Comparison of ENCODE assay signal across 9 mouse cellular contexts in genomic region chr10:83019497-83020270, GRCm38 (mm10). TPM values are rescaled to one million over a fixed set of nuclear protein-coding genes. Genes with fewer than 3 reads are reported as not detected.
A peak's percentile ranks its signal among the peaks of the same experiment; 100 is the strongest.
DNase-seq lines count a peak whose midpoint lies in the region; ATAC-seq and TF ChIP-seq lines count a peak whose summit lies in the region.
"Had no signal": no experiment of that assay in that cellular context is flagged by ENCODE, and none has a peak within 500 bp of the region (broad histone marks: within the 10 kb centered on the region; RNA-seq: fewer than 3 reads in every experiment).

No protein-coding gene starts in this region.

- H3K4me1 ChIP-seq in intestine, embryonic 15.5 days (replicated peaks): no peaks in the 10 kb centered on the region
- H3K4me1 ChIP-seq in intestine, postnatal 0 days (replicated peaks; ENCODE audit: control insufficient read depth, insufficient read depth, low read length): no peaks in the 10 kb centered on the region
- peaks cover 95% of the 10 kb centered on the region for H3K4me1 ChIP-seq in erythroblast, embryonic 14.5 days (ENCODE audit: control insufficient read depth)
- peaks cover 62 to 63% of the 10 kb centered on the region in 2 experiments for H3K4me1 ChIP-seq in liver, embryonic 14.5 days (replicated peaks; ENCODE audit: control insufficient read depth in 2 of 2, insufficient read depth in 2 of 2, low read length in 1 of 2)

- ATAC-seq in intestine, embryonic 15.5 days: peak; percentile 77; the same call in 1 of the 2 replicates
- ATAC-seq in intestine, postnatal 0 days: no peak
- ATAC-seq in liver, embryonic 14.5 days (ENCODE audit: insufficient read depth): peak; percentile 92

- WGBS in intestine, embryonic 15.5 days: 66% methylated on average over 19 of the region's 19 CpGs
- WGBS in intestine, postnatal 0 days: 74% methylated on average over 19 of the region's 19 CpGs
- WGBS in liver, embryonic 14.5 days (ENCODE audit: insufficient replicate concordance): 25% methylated on average over 19 of the region's 19 CpGs

- H3K4me2 ChIP-seq in intestine, embryonic 15.5 days (replicated peaks): no peak overlapping the region
- no peak overlapping the region for H3K4me2 ChIP-seq in intestine, postnatal 0 days (replicated peaks; ENCODE audit: low read depth)
- peak overlapping the region; percentile 80 for H3K4me2 ChIP-seq in liver, embryonic 14.5 days (ENCODE audit: low read depth)

- intact Hi-C loops in gastrocnemius, postnatal 36 days (cut with DNase I): no loop called here
- intact Hi-C loops in gastrocnemius, postnatal 14 days (cut with DNase I; ENCODE audit: low total_unique reads): no loop called here

- H3K4me3 ChIP-seq in intestine, embryonic 15.5 days (replicated peaks): no peak overlapping the region
- no peak overlapping the region for H3K4me3 ChIP-seq in intestine, postnatal 0 days (ENCODE audit: low read depth, low read length)
- H3K4me3 ChIP-seq in erythroblast, embryonic 14.5 days (replicated peaks): peak overlapping the region; percentile 59
- H3K4me3 ChIP-seq in liver, embryonic 14.5 days (ENCODE audit: insufficient read depth in 1 of 2, low read depth in 2 of 2, low read length in 2 of 2): peak overlapping the region; percentile 3 to 40

- H3K9ac ChIP-seq in intestine, embryonic 15.5 days: no peak overlapping the region
- H3K9ac ChIP-seq in intestine, postnatal 0 days (ENCODE audit: low read depth, low read length): no peak overlapping the region
- peak overlapping the region; percentile 82 for H3K9ac ChIP-seq in liver, embryonic 14.5 days (replicated peaks)

- TF ChIP-seq CTCF in intestine, postnatal 0 days (IDR thresholded peaks at IDR 0.05; ENCODE audit: low read depth): no peak
- no peak for TF ChIP-seq CTCF in liver, embryonic 14.5 days (IDR thresholded peaks at IDR 0.05; ENCODE audit: low read depth)

- no peaks in the 10 kb centered on the region for H3K36me3 ChIP-seq in intestine, embryonic 15.5 days
- H3K36me3 ChIP-seq in intestine, postnatal 0 days (ENCODE audit: control insufficient read depth, insufficient read depth): no peaks in the 10 kb centered on the region
- H3K36me3 ChIP-seq in erythroblast, embryonic 14.5 days (ENCODE audit: control insufficient read depth): peaks cover 25% of the 10 kb centered on the region
- no peaks in the 10 kb centered on the region for H3K36me3 ChIP-seq in liver, embryonic 14.5 days (replicated peaks; ENCODE audit: control insufficient read depth, insufficient read depth, low read depth)

- peak; percentile 97 for TF ChIP-seq EP300 in liver, embryonic 14.5 days (IDR thresholded peaks at IDR 0.05; ENCODE audit: low read depth)

- DNase-seq in liver, embryonic 14.5 days (ENCODE audit: low read depth in 3 of 3, low spot score in 3 of 3): peak; percentile 88 to 91 (median 88)
- DNase-seq in retina, postnatal 1 day: peak; percentile 94
- DNase-seq in adrenal gland, postnatal 36 days: no peak
- DNase-seq in gastrocnemius, postnatal 36 days: no peak
- no peak for DNase-seq in gastrocnemius, postnatal 14 days

- H3K27ac ChIP-seq in intestine, embryonic 15.5 days: no peak overlapping the region
- H3K27ac ChIP-seq in intestine, postnatal 0 days (ENCODE audit: low read depth, low read length): no peak overlapping the region
- H3K27ac ChIP-seq in liver, embryonic 14.5 days: peak overlapping the region; percentile 98

- H3K27me3 ChIP-seq in intestine, embryonic 15.5 days (replicated peaks): no peaks in the 10 kb centered on the region
- no peaks in the 10 kb centered on the region for H3K27me3 ChIP-seq in intestine, postnatal 0 days (replicated peaks; ENCODE audit: control insufficient read depth, insufficient read depth, low read length)
- H3K27me3 ChIP-seq in erythroblast, embryonic 14.5 days (ENCODE audit: control insufficient read depth): no peaks in the 10 kb centered on the region
- H3K27me3 ChIP-seq in liver, embryonic 14.5 days (ENCODE audit: control insufficient read depth, insufficient read depth, low read length): no peaks in the 10 kb centered on the region
- H3K27me3 ChIP-seq: CH12.LX had no signal

- H3K9me3 ChIP-seq in intestine, embryonic 15.5 days: no peaks in the 10 kb centered on the region
- H3K9me3 ChIP-seq in intestine, postnatal 0 days (ENCODE audit: control insufficient read depth): no peaks in the 10 kb centered on the region
- peaks cover 9% of the 10 kb centered on the region for H3K9me3 ChIP-seq in erythroblast, embryonic 14.5 days (ENCODE audit: control insufficient read depth, low read length)
- no peaks in the 10 kb centered on the region; the same call in 1 of the 2 replicates for H3K9me3 ChIP-seq in liver, embryonic 14.5 days (ENCODE audit: control insufficient read depth, low read length)

RNA-seq across cellular contexts. Expression of gene Chst11, which starts 34.4 kb away (rescaled TPM):
- polyA plus RNA-seq in intestine, embryonic 15.5 days (2015; fragmentation: Nextera tagmentation; extraction: Ambion mirVana): 0.99 and 1.4 TPM in 2 replicates
- polyA plus RNA-seq in intestine, postnatal 0 days (2015; fragmentation: Nextera tagmentation; extraction: Ambion mirVana): 0.46 and 0.50 TPM in 2 replicates
- polyA plus RNA-seq in erythroblast, embryonic 14.5 days (2012): 0.61 and 0.73 TPM in 2 replicates
- polyA plus RNA-seq in liver, embryonic 14.5 days (2012; rRNA removed): 5.2 TPM in 2 replicates
- polyA plus RNA-seq in liver, embryonic 14.5 days (2014; fragmentation: Nextera tagmentation; extraction: Ambion mirVana): 1.8 and 2.0 TPM in 2 replicates
- 10 to 100 TPM; 40.8 to 75.4 TPM for total RNA-seq in adrenal gland, postnatal 36 days (2021)
- 1 to 10 TPM in 1 of 2 experiments, under 1 TPM in 1; 0.77 to 1.2 TPM for total RNA-seq in gastrocnemius, postnatal 36 days (2021)
- total RNA-seq in gastrocnemius, postnatal 14 days (2021): 1 to 10 TPM; 1.3 to 1.4 TPM

Comparison
In these comparisons a context has a peak if more than half of its experiments do, and no peak if none do; other contexts are left out.
1. H3K4me3 ChIP-seq: peak in erythroblast, embryonic 14.5 days (single experiment) and liver, embryonic 14.5 days (2 of 2); none in intestine, embryonic 15.5 days (single experiment) and intestine, postnatal 0 days (single experiment).
2. DNase-seq: peak in liver, embryonic 14.5 days (3 of 3) and retina, postnatal 1 day (single experiment); none in adrenal gland, postnatal 36 days (0 of 2), gastrocnemius, postnatal 36 days (0 of 2) and gastrocnemius, postnatal 14 days (single experiment).